Mouse (Mus musculus): ENCODE measurements at regions not wholly inside any gene's neighbourhood (a gene's known extent, or its start where the extent isn't known, plus 50 kb on each side); places are given as distances from the start of the nearest gene placed in this dataset.

GRCm38 (mm10) chr4:83991195-83991594, 465.9 kb downstream of the Ccdc171 start:
- no peak for TF ChIP-seq CTCF (IDR thresholded peaks at IDR 0.05; ENCODE audit: extremely low read depth, insufficient read length, insufficient replicate concordance, low read depth, low read length)
- TF ChIP-seq POLR2A (IDR thresholded peaks at IDR 0.05; ENCODE audit: low read depth, low read length): no peak

Data from small intestine, adult 2 months (tissue).